Mouse (Mus musculus): ENCODE measurements around the gene Nanos3.
A peak's percentile ranks its signal among the peaks of the same experiment; 100 is the strongest.

Nanos3 gene

DNA sequence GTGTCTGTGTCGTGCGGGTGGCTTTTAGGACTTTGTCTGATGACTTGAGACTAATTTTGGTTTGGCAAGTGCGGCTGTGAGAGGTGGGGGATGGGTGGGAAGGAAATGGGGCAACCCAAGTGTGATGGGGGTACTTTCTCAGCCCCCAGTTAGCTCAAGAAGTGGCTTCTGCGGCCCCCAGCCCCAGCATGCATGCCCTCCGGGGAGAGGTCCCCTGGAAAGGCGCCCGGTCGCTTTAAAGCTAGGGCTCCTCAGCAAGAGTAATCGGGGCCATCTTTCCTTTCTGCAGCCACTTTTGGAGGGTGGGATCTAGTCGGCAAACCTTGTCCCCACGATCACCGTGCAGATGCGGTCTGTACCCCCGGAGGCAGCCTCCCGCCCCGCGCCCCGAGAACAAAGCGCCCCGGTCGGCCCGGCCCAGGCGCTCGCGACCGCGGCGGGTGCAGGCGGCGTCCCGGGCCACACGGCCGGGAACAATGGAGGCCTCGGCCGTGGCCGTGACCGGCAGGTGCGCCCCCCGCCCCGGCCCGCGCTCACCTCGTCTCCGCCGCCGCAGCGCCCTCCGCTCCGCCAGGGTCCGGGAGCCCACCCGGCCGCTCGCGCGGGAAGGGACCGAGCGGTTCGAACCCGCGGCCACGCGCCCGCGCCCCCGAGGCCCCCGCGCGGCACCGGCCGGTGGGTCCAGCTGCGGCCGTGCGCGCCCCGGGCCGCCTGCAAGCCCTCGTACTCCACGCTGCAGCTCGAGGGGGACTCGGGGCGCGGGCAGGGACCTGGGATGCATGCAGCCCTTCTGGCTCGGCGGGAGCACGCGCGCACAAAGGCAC lies 1.5 kb downstream of the Nanos3 start:
- no peak for DNase-seq (ENCODE audit: low read depth, low spot score)

DNA sequence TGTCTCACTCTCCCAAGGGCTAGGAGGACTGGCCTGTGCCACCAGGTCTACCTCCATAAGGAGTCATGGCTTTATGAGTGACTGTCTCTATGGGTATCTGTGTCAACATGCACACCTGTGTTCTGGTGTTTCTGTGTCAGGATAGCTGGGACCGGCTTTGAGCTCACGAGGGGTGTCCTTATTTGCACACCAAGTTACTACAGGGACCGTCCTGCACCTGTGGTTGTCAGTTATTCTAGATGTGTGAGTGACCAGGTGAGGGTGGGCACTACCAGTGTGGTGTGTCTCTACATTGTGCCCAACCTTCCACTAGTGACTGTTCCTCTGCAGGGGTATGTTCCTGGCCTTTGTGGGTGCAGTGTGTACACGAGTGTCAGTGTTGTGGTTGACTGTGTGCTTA lies 2.2 kb downstream of the Nanos3 start:
- DNase-seq (ENCODE audit: low read depth, low spot score) = no peak

DNA sequence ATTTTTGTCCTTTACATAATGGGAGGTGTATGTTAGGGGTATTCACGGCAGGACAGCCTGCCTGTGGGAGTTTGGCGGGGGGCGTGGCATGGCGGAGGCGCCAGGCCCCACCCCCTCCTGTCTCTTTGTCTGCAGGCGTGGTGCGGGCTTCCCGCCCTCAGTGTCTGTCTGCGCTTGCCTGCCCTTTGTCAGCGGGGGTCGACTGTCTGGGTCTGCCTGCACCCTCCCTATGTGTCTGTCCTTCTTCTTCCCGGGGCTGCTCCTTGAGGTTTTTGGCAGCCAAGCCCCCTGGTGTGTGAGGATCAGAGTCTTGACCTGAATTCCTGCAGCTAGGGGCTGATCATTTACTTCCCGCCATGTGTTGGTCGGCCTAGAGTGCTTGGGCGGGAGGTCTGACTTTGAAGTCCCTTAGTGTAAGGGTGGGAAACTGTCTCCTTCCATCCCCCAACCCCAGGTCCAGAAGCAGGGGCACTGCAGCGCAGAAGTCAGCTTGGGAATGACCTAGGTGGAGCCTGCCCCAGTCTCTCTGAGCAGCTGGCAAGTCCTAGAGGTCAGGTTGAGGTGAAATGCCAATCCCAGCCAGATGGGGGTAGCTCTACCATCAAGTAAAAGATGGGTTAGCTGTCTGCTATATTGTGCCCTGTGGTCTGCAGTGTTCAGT lies 4.4 kb downstream of the Nanos3 start:
- DNase-seq (ENCODE audit: low read depth, low spot score) = peak; percentile 87

DNA sequence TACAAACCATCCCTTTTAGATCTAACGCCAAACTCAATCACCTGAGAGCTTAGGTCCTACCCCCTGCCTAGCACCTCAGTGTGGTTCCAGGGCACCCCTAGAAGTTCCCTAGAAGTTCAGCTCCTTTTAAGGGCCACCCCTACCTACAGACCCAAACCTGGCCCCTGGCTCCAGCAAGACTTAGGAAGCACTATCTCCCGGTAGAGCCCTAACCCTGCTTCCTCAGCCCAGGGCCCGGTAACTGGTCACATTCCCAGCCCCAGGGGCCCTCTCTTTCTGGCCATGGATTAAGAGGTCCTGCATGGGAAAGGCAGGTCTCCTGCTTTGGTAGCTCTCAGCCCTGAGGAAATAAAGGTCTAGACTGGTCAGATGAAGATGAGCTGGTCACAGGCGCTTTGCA lies 5.1 kb downstream of the Nanos3 start:
- DNase-seq (ENCODE audit: low read depth, low spot score) = no peak

DNA sequence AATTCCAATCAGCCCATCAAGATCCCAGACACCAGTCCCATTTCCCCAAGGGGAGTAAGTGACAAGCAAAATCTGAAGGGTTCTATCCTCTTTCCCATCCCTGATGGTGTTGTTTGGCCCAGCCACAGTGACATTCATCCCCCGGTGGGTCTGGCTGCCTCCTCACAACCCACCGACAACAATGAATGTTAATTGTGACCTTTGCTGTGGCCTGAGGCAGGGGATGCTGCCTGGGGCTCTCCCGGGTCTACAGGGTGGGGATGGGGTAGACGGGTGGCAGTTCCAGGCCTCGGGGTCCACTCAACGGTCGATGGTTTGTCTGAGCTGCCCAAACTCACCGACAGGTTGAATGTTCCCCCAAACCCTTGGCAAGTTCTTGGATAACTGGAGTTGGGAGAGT lies 6.4 kb downstream of the Nanos3 start:
- no peak for DNase-seq (ENCODE audit: low read depth, low spot score)

DNA sequence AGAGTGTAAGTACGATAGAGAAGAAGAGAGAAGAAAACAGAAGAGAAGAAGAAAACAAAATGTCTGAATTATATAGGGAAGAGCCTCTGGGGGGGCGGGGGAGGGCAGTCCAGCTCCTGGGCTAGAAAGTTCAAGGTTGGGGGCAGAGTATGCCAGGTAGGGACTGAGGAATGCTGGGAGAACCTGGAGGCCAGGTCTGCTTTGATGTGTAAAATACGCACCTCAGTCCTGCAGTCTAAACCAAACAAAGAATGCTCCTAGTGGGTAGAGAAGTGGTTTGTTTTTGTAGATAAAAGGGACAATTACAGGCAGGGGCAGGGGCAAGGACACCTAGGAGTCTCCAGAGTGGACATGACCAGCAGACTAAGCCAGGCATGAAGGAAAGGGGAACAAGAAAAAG lies 7.6 kb downstream of the Nanos3 start:
- DNase-seq (ENCODE audit: low read depth, low spot score) = no peak

DNA sequence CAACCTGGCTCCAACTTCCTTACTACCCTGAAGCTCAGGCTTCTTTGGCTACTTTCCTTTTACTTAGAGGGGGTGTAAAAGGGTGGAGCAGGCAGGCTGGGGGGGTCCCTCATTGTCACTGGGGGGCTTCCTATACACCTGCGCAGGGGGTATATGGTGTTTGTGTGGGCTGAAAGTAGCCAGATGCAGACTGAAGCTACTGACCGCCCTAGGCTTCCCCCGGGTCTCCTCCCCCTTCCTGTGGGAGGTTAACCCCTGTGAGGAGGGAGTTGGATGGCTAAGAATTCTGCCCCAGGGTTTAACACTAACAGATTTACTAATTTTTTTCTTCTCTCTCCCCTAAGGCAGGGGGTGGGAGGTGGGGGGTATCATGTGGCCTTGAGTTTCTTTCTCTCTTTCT lies 8.5 kb downstream of the Nanos3 start:
- DNase-seq (ENCODE audit: low read depth, low spot score) = no peak

DNA sequence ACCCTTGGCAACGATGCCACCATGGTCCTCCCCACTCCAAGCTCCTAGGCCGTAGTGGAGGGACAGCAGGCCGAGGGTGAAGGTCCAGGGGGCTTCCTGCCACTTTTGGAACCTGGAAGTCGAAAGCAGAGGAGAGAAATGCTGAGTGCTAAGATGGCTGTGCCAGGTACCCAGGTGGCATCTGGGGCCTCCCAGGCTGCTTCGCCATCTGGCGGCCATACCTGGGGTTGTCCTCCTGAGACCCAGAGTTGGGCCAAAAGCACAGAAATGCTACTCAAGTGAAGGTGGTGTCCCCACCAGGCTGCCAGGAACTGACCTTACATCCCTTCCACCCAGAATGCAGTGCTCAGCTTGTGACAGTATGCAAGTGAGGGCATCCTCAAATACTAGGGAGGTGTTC lies 11.2 kb downstream of the Nanos3 start:
- no peak for DNase-seq (ENCODE audit: low read depth, low spot score)

DNA sequence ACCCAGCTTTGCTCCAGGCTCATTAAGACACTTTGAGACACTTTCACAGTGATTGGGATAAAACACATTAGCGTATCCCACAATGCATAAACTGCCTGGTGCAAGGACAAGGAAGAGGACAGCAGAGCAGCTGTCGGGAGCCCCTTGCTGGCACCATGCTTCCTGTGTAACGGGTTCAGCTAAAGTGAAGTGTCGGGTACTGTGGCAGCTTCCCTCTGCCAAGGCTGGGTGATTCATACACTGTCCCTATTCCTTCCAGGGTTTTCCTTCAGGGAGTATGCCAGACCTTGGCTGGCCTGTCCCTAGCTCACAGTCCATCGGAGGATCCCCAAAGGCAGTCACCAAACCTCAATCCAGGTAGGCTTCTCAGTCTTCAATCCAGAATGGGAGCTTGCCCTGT lies 14.9 kb downstream of the Nanos3 start:
- no peak for DNase-seq (ENCODE audit: low read depth, low spot score)

DNA sequence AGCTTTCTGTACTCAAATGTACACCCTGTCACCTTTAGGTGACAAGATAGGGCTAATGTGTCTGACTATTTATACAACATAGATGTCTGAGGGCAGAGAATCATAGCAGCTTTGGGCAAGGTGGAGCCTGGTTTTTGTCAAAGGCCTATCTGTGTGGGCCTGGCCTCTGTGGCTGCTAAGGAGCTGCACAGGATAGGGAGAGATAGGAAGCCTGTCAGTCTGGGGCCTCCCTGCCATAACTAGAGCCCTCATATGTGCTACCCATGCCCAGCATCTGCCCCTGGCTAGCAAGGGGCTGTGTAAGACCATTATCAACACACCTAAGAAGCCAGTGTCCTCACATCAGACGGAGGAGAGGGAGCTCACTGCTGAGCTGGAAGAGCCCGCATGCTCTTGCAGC lies 17.3 kb downstream of the Nanos3 start:
- no peak for DNase-seq (ENCODE audit: low read depth, low spot score)

DNA sequence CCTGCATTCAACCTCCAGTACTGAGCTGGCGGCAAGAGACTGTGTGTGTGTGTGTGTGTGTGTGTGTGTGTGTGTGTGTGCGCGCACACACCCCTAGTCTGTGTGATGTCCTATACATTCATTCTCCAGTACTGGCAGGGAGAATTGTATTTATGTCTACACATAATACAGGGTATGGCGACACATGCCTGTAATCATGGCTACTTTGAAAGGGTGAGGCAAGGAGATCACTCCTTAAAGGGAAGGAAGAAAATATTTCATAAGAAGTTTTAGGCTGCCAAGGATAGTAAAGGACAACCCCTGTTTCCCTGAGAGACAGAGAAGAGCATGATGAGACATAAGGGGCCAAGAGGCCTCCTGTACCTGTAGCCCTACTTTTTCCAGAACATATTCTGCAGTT lies 27.4 kb downstream of the Nanos3 start:
- DNase-seq (ENCODE audit: low read depth, low spot score) = no peak

DNA sequence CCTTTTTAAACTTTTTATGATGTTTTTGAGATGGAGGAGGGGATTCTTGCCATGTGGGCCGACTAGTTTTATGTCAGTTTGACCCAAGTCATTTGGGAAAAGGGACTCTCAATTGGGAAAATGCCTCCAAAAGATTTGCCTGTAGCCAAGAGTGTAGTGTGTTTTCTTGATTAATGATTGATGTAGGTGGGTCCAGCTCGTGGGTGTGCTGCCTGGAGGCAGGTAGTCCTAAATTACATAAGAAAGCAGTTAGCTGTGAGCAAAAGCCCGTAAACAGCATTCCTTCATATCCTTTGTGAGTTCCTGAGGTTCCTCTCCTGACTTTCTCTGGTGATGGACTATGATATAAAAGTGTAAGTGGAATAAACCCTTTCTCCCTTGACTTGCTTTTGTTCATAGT lies 35.8 kb downstream of the Nanos3 start:
- no peak for DNase-seq (ENCODE audit: low read depth, low spot score)

DNA sequence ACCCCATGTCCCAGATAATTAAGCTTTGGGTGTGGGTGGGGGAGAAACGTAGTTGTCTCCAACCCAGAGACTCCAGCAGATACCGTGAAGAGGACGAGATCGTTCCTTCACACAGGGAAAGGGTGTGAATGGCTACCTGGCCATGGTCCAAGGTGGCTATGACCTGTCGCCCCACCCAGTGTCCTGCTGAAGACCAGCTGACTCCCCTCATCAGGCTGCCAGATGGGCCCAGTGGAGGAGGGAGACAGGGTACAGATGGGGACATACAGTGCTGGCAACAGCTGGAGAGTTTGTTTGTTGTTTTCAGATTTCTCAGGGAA lies 36.5 kb downstream of the Nanos3 start:
- no peak for DNase-seq (ENCODE audit: low read depth, low spot score)

DNA sequence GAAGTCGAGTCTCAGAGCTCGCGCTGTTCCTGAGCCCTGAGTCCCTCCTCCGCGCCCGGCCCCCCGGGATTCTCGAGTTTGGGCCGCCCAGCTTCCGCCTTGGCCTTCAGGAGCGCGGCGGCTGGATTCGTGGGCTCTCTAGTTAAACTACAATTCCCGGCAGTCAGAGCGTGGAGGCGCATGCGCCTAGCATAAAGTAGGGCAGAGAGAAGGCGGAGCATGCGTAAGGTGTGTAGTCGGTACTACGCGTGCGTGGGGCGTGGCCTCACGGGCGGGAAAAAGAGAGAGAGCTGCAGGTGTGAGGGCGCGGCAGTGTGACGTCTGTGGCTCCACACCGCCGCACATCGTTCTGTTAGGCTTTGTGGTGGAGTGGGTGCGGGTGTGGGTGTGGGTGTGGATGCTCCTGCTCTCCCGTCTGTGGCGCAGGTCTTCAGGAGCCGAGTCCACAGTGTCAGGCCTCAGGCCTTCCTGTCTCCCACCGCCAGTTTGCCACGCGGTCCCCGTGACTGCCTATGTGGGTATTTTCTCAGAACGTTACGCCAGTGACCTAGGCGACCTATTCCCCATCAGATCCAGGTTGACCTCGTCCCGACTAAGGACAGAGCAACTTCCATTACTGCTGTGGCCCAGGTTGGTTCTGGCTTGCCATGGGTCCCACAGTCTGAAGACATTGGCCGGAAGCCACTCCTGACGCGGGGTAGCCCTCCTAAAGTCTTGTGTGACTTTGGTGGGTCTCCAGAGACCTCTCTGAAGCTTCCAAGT lies 37.1 kb downstream of the Nanos3 start, which contains the start of the genes Cc2d1a and 4930432K21Rik:
Gene Cc2d1a, minus strand, starts transcription at position 168 of the 762 bp plus-strand sequence.
Gene 4930432K21Rik, plus strand, starts transcription at position 257 of the 762 bp plus-strand sequence.
- peak; percentile 95 for DNase-seq (ENCODE audit: low read depth, low spot score)

DNA sequence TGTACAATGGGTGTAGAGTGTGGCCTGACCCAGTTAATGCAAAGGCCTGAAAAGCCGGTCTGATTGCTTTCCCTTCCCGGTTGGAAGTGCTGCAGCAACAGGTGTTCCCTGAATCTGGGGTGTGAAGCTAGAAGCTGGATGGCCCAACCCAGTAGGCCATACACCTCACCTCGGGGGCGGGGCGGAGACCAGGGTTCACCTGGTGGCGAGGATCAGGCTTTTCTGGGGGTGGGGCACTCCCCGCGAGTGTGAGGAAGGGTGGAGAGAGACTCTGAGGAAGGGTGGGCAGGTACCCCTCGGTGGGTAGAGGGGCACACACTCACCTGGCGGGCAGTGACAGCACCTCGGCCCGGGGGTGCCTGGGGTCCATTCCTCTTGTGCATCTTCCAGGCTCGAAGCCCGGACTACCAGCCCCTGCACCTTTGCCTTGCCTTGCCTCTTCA lies 37.7 kb downstream of the Nanos3 start:
- no peak for DNase-seq (ENCODE audit: low read depth, low spot score)

DNA sequence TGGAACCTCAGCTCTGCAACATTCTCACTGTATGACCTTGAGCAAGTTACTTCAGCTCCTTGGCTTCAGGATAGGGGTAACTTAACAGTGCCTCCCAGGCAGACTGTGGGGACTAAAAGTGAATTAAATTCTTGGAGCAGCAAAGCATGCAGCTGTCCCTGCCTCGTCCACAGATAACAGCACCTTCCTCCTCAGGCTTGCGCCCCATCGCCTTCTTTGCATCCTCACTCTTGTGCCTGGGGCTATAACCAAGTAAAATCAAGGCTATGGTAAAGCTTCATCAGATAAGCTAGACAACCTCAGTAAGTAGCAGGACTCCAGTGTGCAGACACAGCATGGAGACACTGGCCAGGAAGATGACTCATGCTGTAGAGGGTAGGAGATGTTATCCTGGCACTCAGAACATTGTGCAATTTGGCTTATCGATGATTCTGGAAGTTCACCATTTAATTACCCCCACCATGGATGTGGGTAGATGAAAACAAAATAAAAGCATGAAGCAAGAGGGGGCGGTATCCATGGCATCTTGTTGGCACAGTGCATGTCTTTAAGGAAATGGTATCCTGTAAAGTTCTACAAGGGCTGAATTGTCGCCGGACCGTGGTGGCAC lies 40.3 kb downstream of the Nanos3 start:
- no peak for DNase-seq (ENCODE audit: low read depth, low spot score)

DNA sequence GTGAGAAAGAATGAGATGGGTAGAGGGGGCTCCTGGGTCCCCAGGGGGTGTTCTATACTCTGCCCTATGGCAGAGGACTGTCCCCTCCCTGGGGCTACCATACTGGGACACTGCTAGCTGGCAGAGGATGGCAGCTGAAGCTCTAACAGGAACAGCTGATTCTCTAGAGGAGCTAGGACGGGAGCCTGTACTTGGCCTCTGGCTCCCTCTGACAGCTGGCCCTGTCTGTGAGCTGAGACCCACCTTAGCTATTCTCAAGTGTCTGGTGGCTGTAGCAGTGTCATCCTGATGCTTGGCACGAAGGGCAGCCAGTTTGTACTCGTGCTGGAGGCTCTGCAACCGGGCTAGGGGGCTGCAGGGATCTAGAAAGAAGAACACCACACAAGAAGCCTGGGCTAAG lies 44.2 kb downstream of the Nanos3 start:
- DNase-seq (ENCODE audit: low read depth, low spot score) = no peak

DNA sequence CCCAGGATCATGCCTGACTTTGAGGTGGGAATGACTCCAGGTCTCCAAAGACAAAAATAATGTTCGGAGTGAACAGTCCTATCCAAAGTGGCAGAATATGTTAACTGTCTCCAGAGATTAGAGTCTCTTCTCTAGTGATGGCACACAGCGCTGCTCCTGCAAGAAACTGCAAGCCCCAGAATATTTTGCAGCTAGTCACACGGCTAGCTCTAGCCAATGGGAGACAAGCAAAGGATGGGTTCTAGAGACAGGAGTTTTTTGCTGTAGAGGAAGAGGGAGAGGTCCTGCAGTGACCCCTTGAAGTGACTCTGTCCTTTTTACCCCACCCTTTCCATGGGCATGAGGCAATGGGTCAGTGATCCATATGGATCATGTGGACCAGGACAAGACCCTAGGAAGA lies 47.2 kb downstream of the Nanos3 start:
- no peak for DNase-seq (ENCODE audit: low read depth, low spot score)

DNA sequence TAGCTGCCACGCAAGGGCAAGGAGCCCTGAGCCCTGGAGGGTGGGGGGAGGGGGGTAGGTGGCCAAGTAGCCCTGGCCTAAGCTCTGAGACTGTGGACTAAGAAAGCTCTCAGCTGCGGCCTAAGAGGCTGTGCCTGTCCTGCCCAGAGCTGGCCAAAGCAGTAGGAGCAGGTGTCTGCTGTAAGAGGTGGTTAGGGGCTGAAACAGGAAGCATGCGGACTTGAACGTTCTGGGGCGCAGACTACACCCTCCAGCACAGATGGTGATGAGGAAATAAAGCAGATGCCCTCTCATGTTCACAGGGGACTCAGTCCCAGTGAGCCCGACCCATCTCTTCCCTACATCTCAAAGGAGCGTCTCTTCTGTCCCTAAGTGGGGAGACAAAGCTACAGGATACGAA lies 52.8 kb downstream of the Nanos3 start:
- no peak for DNase-seq (ENCODE audit: low read depth, low spot score)

DNA sequence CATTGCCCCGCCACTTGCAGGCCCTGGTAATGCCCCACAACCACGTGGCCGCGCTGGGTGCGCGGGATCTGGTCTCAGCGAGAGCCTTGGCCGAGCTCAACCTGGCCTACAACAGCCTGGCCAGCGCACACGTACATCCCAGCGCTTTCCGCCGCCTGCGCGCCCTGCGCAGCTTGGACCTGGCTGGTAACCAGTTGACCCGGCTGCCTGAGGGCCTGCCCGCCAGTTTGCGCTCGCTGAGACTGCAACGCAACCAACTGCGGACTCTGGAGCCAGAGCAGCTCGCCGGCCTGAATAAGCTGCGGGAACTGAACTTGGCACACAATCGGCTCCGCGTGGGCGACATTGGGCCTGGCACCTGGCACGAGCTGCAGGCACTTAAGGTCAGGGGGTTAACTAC lies 54.2 kb downstream of the Nanos3 start:
- DNase-seq (ENCODE audit: low read depth, low spot score) = no peak

DNA sequence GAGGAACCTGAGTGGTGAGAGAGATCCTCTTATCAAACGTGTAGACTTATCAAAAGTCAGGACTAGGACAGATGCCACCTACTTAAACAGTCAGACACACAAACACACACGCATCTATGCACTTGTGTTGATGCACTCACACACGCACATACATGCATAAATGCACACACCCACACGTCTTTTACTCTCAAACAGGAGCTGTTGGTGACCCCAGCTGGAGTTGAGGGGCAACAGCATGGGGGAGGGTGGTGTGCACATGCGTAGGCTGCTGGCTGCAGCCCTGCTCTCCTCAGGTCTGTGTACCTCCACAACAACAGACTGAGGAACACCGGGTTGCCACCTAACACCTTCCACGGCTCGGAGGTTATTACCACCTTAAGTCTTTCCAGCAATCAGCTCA lies 56.7 kb downstream of the Nanos3 start:
- no peak for DNase-seq (ENCODE audit: low read depth, low spot score)

Measured in mesoderm, embryonic 11.5 days (tissue).